ENCODE assay signal across 8 mouse cellular contexts in the genomic region with DNA sequence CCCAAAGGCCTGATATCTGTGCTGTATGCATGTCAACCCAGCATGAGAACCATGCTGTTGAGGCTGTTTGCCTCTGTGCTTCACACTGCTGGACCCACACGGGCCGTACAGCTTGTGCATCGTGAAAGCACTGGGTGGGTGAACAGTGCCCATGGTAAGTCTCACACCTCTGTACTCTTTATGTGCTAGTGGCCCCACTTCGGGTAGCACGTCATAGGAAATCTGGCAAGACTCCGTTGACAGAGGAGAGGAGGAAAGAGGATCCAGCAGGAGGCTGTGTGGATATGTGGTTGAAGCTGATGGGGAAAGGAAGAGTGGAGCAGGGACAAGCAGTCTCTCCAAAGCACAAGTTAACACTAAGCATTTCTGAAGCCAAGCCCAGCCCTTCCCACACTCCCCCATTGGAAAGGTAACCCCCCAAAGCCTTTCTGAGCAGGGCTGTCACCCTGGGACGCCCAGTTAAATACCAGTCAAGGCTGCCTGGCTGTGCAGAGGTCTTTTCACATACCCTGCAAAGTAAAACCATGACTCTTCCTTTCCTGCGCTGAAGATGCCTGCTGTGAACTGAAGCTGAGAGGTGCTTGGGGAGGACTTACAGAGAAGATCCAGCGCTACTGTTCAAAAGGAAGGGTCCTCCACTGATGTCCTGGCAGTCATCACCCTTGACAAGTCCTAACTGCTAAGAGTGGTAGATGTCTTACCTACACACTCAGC. TPM values are rescaled to one million over a fixed set of nuclear protein-coding genes. Genes with fewer than 3 reads are reported as not detected.
DNase-seq lines count a peak whose midpoint lies in the region; ATAC-seq and TF ChIP-seq lines count a peak whose summit lies in the region.

No protein-coding gene starts in this region.

- TF ChIP-seq CTCF in cerebellum, adult 2 months (IDR thresholded peaks at IDR 0.05; ENCODE audit: borderline replicate concordance, insufficient read depth, low read depth, low read length), result no peak
- TF ChIP-seq CTCF in lung, postnatal 0 days (IDR thresholded peaks at IDR 0.05), result no peak

- no peak for TF ChIP-seq POLR2A in cerebellum, adult 2 months (IDR thresholded peaks at IDR 0.05; ENCODE audit: borderline replicate concordance, insufficient read depth, low read length)

- no peaks in the 10 kb centered on the region for H3K36me3 ChIP-seq in lung, postnatal 0 days (ENCODE audit: insufficient read depth, low read length)
- H3K36me3 ChIP-seq in limb, embryonic 15.5 days, result peaks cover 14% of the 10 kb centered on the region
- H3K36me3 ChIP-seq in stomach, embryonic 15.5 days, result no peaks in the 10 kb centered on the region

- H3K9me3 ChIP-seq in lung, postnatal 0 days (ENCODE audit: low read length), result no peaks in the 10 kb centered on the region
- H3K9me3 ChIP-seq in limb, embryonic 15.5 days, result no peaks in the 10 kb centered on the region
- H3K9me3 ChIP-seq in stomach, embryonic 15.5 days, result no peaks in the 10 kb centered on the region

- H3K4me3 ChIP-seq in cerebellum, adult 2 months (replicated peaks; ENCODE audit: insufficient read depth, low read depth, low read length), result peak overlapping the region; percentile 90
- peak overlapping the region; percentile 95; the same call in 1 of the 2 replicates for H3K4me3 ChIP-seq in lung, postnatal 0 days (ENCODE audit: low read depth, low read length)
- peak overlapping the region; percentile 98 for H3K4me3 ChIP-seq in limb, embryonic 15.5 days
- H3K4me3 ChIP-seq in stomach, embryonic 15.5 days (replicated peaks), result peak overlapping the region; percentile 92

- no peak overlapping the region; the same call in 1 of the 2 replicates for H3K27ac ChIP-seq in cerebellum, adult 2 months (ENCODE audit: insufficient read depth, low read length)
- 0 out of 2 replicates have a peak overlapping the region, but pooled peaks have one; percentile 82 for H3K27ac ChIP-seq in lung, postnatal 0 days (ENCODE audit: low read length)
- H3K27ac ChIP-seq in limb, embryonic 15.5 days, result peak overlapping the region; percentile 81; the same call in 1 of the 2 replicates
- peak overlapping the region; percentile 82; the same call in 1 of the 2 replicates for H3K27ac ChIP-seq in stomach, embryonic 15.5 days

- peak overlapping the region; percentile 94 for H3K4me2 ChIP-seq in lung, postnatal 0 days (replicated peaks; ENCODE audit: low read depth, low read length)
- H3K4me2 ChIP-seq in limb, embryonic 15.5 days, result peak overlapping the region; percentile 88
- peak overlapping the region; percentile 79 for H3K4me2 ChIP-seq in stomach, embryonic 15.5 days

- WGBS in cerebellum, adult 2 months, result 31% methylated on average over 9 of the region's 9 CpGs
- whole genome bisulfite sequencing in lung, postnatal 0 days, result 77% methylated on average over 9 of the region's 9 CpGs
- WGBS in limb, embryonic 15.5 days, result 81% methylated on average over 9 of the region's 9 CpGs
- WGBS in stomach, embryonic 15.5 days, result 74% methylated on average over 9 of the region's 9 CpGs

- no peak for ATAC-seq in cerebellum, adult (ENCODE audit: insufficient number of reproducible peaks, low FRiP score, low TSS enrichment)
- no peak for ATAC-seq in lung, postnatal 0 days
- ATAC-seq in limb, embryonic 15.5 days (ENCODE audit: insufficient number of reproducible peaks, low FRiP score, low TSS enrichment, low read depth), result no peak
- no peak for ATAC-seq in stomach, embryonic 15.5 days (ENCODE audit: insufficient read depth, low FRiP score, low read depth)

- peak overlapping the region; percentile 79 for H3K9ac ChIP-seq in lung, postnatal 0 days (replicated peaks; ENCODE audit: low read depth)
- H3K9ac ChIP-seq in limb, embryonic 15.5 days, result peak overlapping the region; percentile 85
- H3K9ac ChIP-seq in stomach, embryonic 15.5 days, result peak overlapping the region; percentile 88; the same call in 1 of the 2 replicates

- no peak for TF ChIP-seq EP300 in lung, postnatal 0 days (IDR thresholded peaks at IDR 0.05)

- peaks cover 27% of the 10 kb centered on the region for H3K4me1 ChIP-seq in cerebellum, adult 2 months (ENCODE audit: control insufficient read depth, insufficient read depth, low read length)
- peaks cover 8% of the 10 kb centered on the region; the same call in 1 of the 2 replicates for H3K4me1 ChIP-seq in lung, postnatal 0 days (ENCODE audit: insufficient read depth, low read depth, low read length)
- peaks cover 29% of the 10 kb centered on the region for H3K4me1 ChIP-seq in limb, embryonic 15.5 days
- peaks cover 23% of the 10 kb centered on the region for H3K4me1 ChIP-seq in stomach, embryonic 15.5 days

- no peak for DNase-seq in cerebellum, adult 2 months
- no peak for DNase-seq in lung, postnatal 0 days (ENCODE audit: low spot score)
- DNase-seq in lung, postnatal 10 days, result no peak
- no peak for DNase-seq in urinary bladder, postnatal 36 days (ENCODE audit: low spot score in 2 of 2)
- no peak for DNase-seq in right cerebral cortex, postnatal 10 days (ENCODE audit: low spot score in 2 of 2)

- no peaks in the 10 kb centered on the region for H3K27me3 ChIP-seq in cerebellum, adult 2 months (ENCODE audit: control insufficient read depth, insufficient read depth, low read length)
- no peaks in the 10 kb centered on the region for H3K27me3 ChIP-seq in lung, postnatal 0 days (replicated peaks; ENCODE audit: insufficient read depth, low read length)
- no peaks in the 10 kb centered on the region for H3K27me3 ChIP-seq in limb, embryonic 15.5 days
- no peaks in the 10 kb centered on the region for H3K27me3 ChIP-seq in stomach, embryonic 15.5 days (replicated peaks)

RNA-seq across cellular contexts. Expression of a gene that starts 1.3 kb away (rescaled TPM):
- polyA plus RNA-seq in cerebellum, adult 2 months (2012; rRNA removed), result 70.0 and 74.6 TPM in 2 replicates
- polyA plus RNA-seq in lung, postnatal 0 days (2015; fragmentation: Nextera tagmentation; extraction: Ambion mirVana), result 19.3 and 21.7 TPM in 2 replicates
- polyA plus RNA-seq in limb, embryonic 15.5 days (2015; fragmentation: Nextera tagmentation; extraction: Ambion mirVana), result 30.7 and 35.2 TPM in 2 replicates
- 27.1 and 27.3 TPM in 2 replicates for polyA plus RNA-seq in stomach, embryonic 15.5 days (2015; fragmentation: Nextera tagmentation; extraction: Ambion mirVana)

RNA-seq across cellular contexts. Expression of a gene that starts 26.5 kb away (rescaled TPM):
- polyA plus RNA-seq in cerebellum, adult 2 months (2012; rRNA removed), result 170 and 191 TPM in 2 replicates
- polyA plus RNA-seq in lung, postnatal 0 days (2015; fragmentation: Nextera tagmentation; extraction: Ambion mirVana), result 36.9 and 37.5 TPM in 2 replicates
- polyA plus RNA-seq in limb, embryonic 15.5 days (2015; fragmentation: Nextera tagmentation; extraction: Ambion mirVana), result 45.7 and 47.8 TPM in 2 replicates
- polyA plus RNA-seq in stomach, embryonic 15.5 days (2015; fragmentation: Nextera tagmentation; extraction: Ambion mirVana), result 60.7 and 60.8 TPM in 2 replicates

RNA-seq across cellular contexts. Expression of a gene that starts 26.6 kb away (rescaled TPM):
- polyA plus RNA-seq in cerebellum, adult 2 months (2012; rRNA removed), result 1.9 and 2.5 TPM in 2 replicates
- 4.5 and 4.9 TPM in 2 replicates for polyA plus RNA-seq in lung, postnatal 0 days (2015; fragmentation: Nextera tagmentation; extraction: Ambion mirVana)
- polyA plus RNA-seq in limb, embryonic 15.5 days (2015; fragmentation: Nextera tagmentation; extraction: Ambion mirVana), result 0.42 TPM in 1 of 2 replicates, not detected in the other
- 0.30 TPM in 1 of 2 replicates, not detected in the other for polyA plus RNA-seq in stomach, embryonic 15.5 days (2015; fragmentation: Nextera tagmentation; extraction: Ambion mirVana)

RNA-seq across cellular contexts. Expression of a gene that starts 34.2 kb away (rescaled TPM):
- 13.4 and 14.0 TPM in 2 replicates for polyA plus RNA-seq in cerebellum, adult 2 months (2012; rRNA removed)
- not detected in 2 replicates for polyA plus RNA-seq in lung, postnatal 0 days (2015; fragmentation: Nextera tagmentation; extraction: Ambion mirVana)
- polyA plus RNA-seq in limb, embryonic 15.5 days (2015; fragmentation: Nextera tagmentation; extraction: Ambion mirVana), result 0.06 and 0.14 TPM in 2 replicates
- 0.24 and 0.52 TPM in 2 replicates for polyA plus RNA-seq in stomach, embryonic 15.5 days (2015; fragmentation: Nextera tagmentation; extraction: Ambion mirVana)

RNA-seq across cellular contexts. Expression of a gene that starts 37.5 kb away (rescaled TPM):
- polyA plus RNA-seq in cerebellum, adult 2 months (2012; rRNA removed), result 0.95 and 1.1 TPM in 2 replicates
- 0.24 and 0.26 TPM in 2 replicates for polyA plus RNA-seq in lung, postnatal 0 days (2015; fragmentation: Nextera tagmentation; extraction: Ambion mirVana)
- polyA plus RNA-seq in limb, embryonic 15.5 days (2015; fragmentation: Nextera tagmentation; extraction: Ambion mirVana), result 0.63 and 0.65 TPM in 2 replicates
- 0.39 and 0.55 TPM in 2 replicates for polyA plus RNA-seq in stomach, embryonic 15.5 days (2015; fragmentation: Nextera tagmentation; extraction: Ambion mirVana)
